In genomic region chr7:140946311-140946710, GRCm38 (mm10) we compare ENCODE assay signal across 20 mouse cellular contexts. TPM values are rescaled to one million over a fixed set of nuclear protein-coding genes. Genes with fewer than 3 reads are reported as not detected.
DNase-seq lines count a peak whose midpoint lies in the region; ATAC-seq lines count a peak whose summit lies in the region.
"Had no signal": no experiment of that assay in that cellular context is flagged by ENCODE, and none has a peak within 500 bp of the region (broad histone marks: within the 10 kb centered on the region; RNA-seq: fewer than 3 reads in every experiment).

No protein-coding gene starts in this region.

- no peak overlapping the region for H3K4me2 ChIP-seq in heart, embryonic 11.5 days
- no peak overlapping the region for H3K4me2 ChIP-seq in liver, embryonic 12.5 days
- no peak overlapping the region for H3K4me2 ChIP-seq in liver, embryonic 11.5 days
- no peak overlapping the region for H3K4me2 ChIP-seq in heart, embryonic 16.5 days (ENCODE audit: low read depth, low read length)
- H3K4me2 ChIP-seq: forebrain, embryonic 12.5 days; hindbrain, embryonic 12.5 days; midbrain, embryonic 12.5 days; neural tube, embryonic 15.5 days had no signal

- no peak for ATAC-seq in heart, embryonic 11.5 days (replicated peaks; ENCODE audit: insufficient number of reproducible peaks, low FRiP score, low TSS enrichment)
- ATAC-seq in liver, embryonic 12.5 days, result no peak
- no peak for ATAC-seq in liver, embryonic 11.5 days (replicated peaks; ENCODE audit: low FRiP score)
- no peak for ATAC-seq in heart, embryonic 16.5 days (replicated peaks; ENCODE audit: extremely low read depth, insufficient read depth, low FRiP score)
- ATAC-seq in inflammation-experienced regulatory T-cells, adult 6 months, result no peak

- H3K9me3 ChIP-seq in heart, embryonic 11.5 days (replicated peaks; ENCODE audit: control insufficient read depth, low read length), result no peaks in the 10 kb centered on the region
- no peaks in the 10 kb centered on the region for H3K9me3 ChIP-seq in liver, embryonic 12.5 days (replicated peaks)
- H3K9me3 ChIP-seq in liver, embryonic 11.5 days (ENCODE audit: control insufficient read depth, low read length), result no peaks in the 10 kb centered on the region
- no peaks in the 10 kb centered on the region for H3K9me3 ChIP-seq in heart, embryonic 16.5 days (replicated peaks; ENCODE audit: control insufficient read depth, low read length)
- H3K9me3 ChIP-seq: forebrain, embryonic 12.5 days; hindbrain, embryonic 12.5 days; limb, embryonic 10.5 days; midbrain, embryonic 12.5 days; neural tube, embryonic 15.5 days had no signal

- no peaks in the 10 kb centered on the region for H3K27me3 ChIP-seq in heart, embryonic 11.5 days (ENCODE audit: control insufficient read depth, insufficient read depth, low read length)
- no peaks in the 10 kb centered on the region for H3K27me3 ChIP-seq in liver, embryonic 12.5 days (replicated peaks)
- H3K27me3 ChIP-seq in liver, embryonic 11.5 days (replicated peaks; ENCODE audit: control insufficient read depth, insufficient read depth, low read length), result no peaks in the 10 kb centered on the region
- H3K27me3 ChIP-seq in heart, embryonic 16.5 days (ENCODE audit: control insufficient read depth, insufficient read depth, low read length), result no peaks in the 10 kb centered on the region
- H3K27me3 ChIP-seq: hindbrain, embryonic 12.5 days; midbrain, embryonic 12.5 days; neural tube, embryonic 15.5 days had no signal

- H3K36me3 ChIP-seq in heart, embryonic 11.5 days (ENCODE audit: control insufficient read depth, insufficient read depth, low read length), result no peaks in the 10 kb centered on the region
- H3K36me3 ChIP-seq in liver, embryonic 12.5 days, result peaks cover 50% of the 10 kb centered on the region
- peaks cover 7% of the 10 kb centered on the region; the same call in 1 of the 2 replicates for H3K36me3 ChIP-seq in liver, embryonic 11.5 days (ENCODE audit: control insufficient read depth, insufficient read depth, low read length)
- no peaks in the 10 kb centered on the region; the same call in 1 of the 2 replicates for H3K36me3 ChIP-seq in heart, embryonic 16.5 days (ENCODE audit: control insufficient read depth, insufficient read depth)
- H3K36me3 ChIP-seq: hindbrain, embryonic 12.5 days; midbrain, embryonic 12.5 days; neural tube, embryonic 15.5 days had no signal

- H3K4me3 ChIP-seq in heart, embryonic 11.5 days (ENCODE audit: low read depth, low read length), result no peak overlapping the region
- H3K4me3 ChIP-seq in liver, embryonic 12.5 days, result no peak overlapping the region
- H3K4me3 ChIP-seq in liver, embryonic 11.5 days (ENCODE audit: low read depth, low read length), result no peak overlapping the region
- H3K4me3 ChIP-seq in heart, embryonic 16.5 days (ENCODE audit: low read length), result no peak overlapping the region
- H3K4me3 ChIP-seq: forebrain, embryonic 12.5 days; hindbrain, embryonic 12.5 days; left cerebral cortex, adult 2 months; limb, embryonic 10.5 days; midbrain, embryonic 12.5 days; neural tube, embryonic 15.5 days had no signal

- WGBS in heart, embryonic 11.5 days (ENCODE audit: insufficient replicate concordance), result 83% methylated on average over 10 of the region's 10 CpGs
- 71% methylated on average over 10 of the region's 10 CpGs for WGBS in liver, embryonic 12.5 days (ENCODE audit: insufficient replicate concordance)
- WGBS in liver, embryonic 11.5 days, result 85% methylated on average over 10 of the region's 10 CpGs
- WGBS in heart, embryonic 16.5 days, result 85% methylated on average over 10 of the region's 10 CpGs

- intact Hi-C loops in heart, postnatal 36 days (cut with DNase I), result loop anchor here (10.0 kb wide), 1 partner anchor 518 kb away; the partner anchor contains the start of genes Cd151 and Cracr2b

- peak overlapping the region; percentile 70 for H3K27ac ChIP-seq in heart, embryonic 11.5 days (ENCODE audit: low read depth, low read length)
- 0 out of 2 replicates have a peak overlapping the region, but pooled peaks have one; percentile 28 for H3K27ac ChIP-seq in liver, embryonic 12.5 days
- H3K27ac ChIP-seq in liver, embryonic 11.5 days (ENCODE audit: low read depth, low read length), result no peak overlapping the region
- peak overlapping the region; percentile 49; the same call in 1 of the 2 replicates for H3K27ac ChIP-seq in heart, embryonic 16.5 days (ENCODE audit: low read length)
- H3K27ac ChIP-seq: forebrain, embryonic 12.5 days; hindbrain, embryonic 12.5 days; left cerebral cortex, adult 2 months; midbrain, embryonic 12.5 days; neural tube, embryonic 15.5 days had no signal

- DNase-seq in heart, postnatal 36 days, result no peak
- no peak for DNase-seq in liver, embryonic 11.5 days (ENCODE audit: low spot score)
- DNase-seq in naive thymus-derived CD4-positive, alpha-beta T cell, adult 2 months (ENCODE audit: low read depth), result peak; percentile 10
- DNase-seq: cerebellum, postnatal 10 days; kidney, postnatal 14 days; lung, adult 2 months; thymus, adult 2 months had no signal

- H3K4me1 ChIP-seq in heart, embryonic 11.5 days (ENCODE audit: control insufficient read depth, insufficient read depth, low read length), result peaks cover 6% of the 10 kb centered on the region
- H3K4me1 ChIP-seq in liver, embryonic 12.5 days, result peaks cover 61% of the 10 kb centered on the region
- peaks cover 27% of the 10 kb centered on the region for H3K4me1 ChIP-seq in liver, embryonic 11.5 days (replicated peaks; ENCODE audit: control insufficient read depth, insufficient read depth, low read length)
- H3K4me1 ChIP-seq in heart, embryonic 16.5 days (ENCODE audit: control insufficient read depth, insufficient read depth, low read length), result peaks cover 27% of the 10 kb centered on the region

- no peak overlapping the region for H3K9ac ChIP-seq in heart, embryonic 11.5 days (ENCODE audit: low read depth, low read length)
- no peak overlapping the region for H3K9ac ChIP-seq in liver, embryonic 12.5 days
- H3K9ac ChIP-seq in liver, embryonic 11.5 days (ENCODE audit: low read depth, low read length), result no peak overlapping the region
- no peak overlapping the region for H3K9ac ChIP-seq in heart, embryonic 16.5 days (ENCODE audit: low read length)
- H3K9ac ChIP-seq: forebrain, embryonic 12.5 days; hindbrain, embryonic 12.5 days; midbrain, embryonic 12.5 days; neural tube, embryonic 15.5 days had no signal

RNA-seq across cellular contexts. Expression of gene Ifitm5, which starts 3.8 kb away (rescaled TPM):
- polyA plus RNA-seq in heart, embryonic 11.5 days (2014; fragmentation: Nextera tagmentation; extraction: Ambion mirVana), result 0.34 TPM in 1 of 2 replicates, not detected in the other
- under 1 TPM in 1 of 2 experiments, not detected in 1; 0.42 TPM for total RNA-seq in heart, postnatal 36 days (2021)
- polyA plus RNA-seq in liver, embryonic 12.5 days (2016; fragmentation: Nextera tagmentation; extraction: Ambion mirVana), result 0.94 and 0.99 TPM in 2 replicates
- 0.58 and 0.60 TPM in 2 replicates for polyA plus RNA-seq in liver, embryonic 11.5 days (2014; fragmentation: Nextera tagmentation; extraction: Ambion mirVana)
- polyA plus RNA-seq in heart, embryonic 16.5 days (2015; fragmentation: Nextera tagmentation; extraction: Ambion mirVana), result 1.3 and 1.6 TPM in 2 replicates
- under 1 TPM in 1 of 3 experiments, not detected in 2; 0.46 TPM for polyA plus RNA-seq in inflammation-experienced regulatory T-cells, adult 6 months (2017; shearing (Covaris generic))
- total RNA-seq: layer of hippocampus, adult 8-10 months; left cerebral cortex, adult 2 months had no signal

RNA-seq across cellular contexts. Expression of gene Pgghg, which starts 5.1 kb away (rescaled TPM):
- 11.1 and 12.0 TPM in 2 replicates for polyA plus RNA-seq in heart, embryonic 11.5 days (2014; fragmentation: Nextera tagmentation; extraction: Ambion mirVana)
- total RNA-seq in heart, postnatal 36 days (2021), result 1 to 10 TPM; 4.4 to 4.9 TPM
- polyA plus RNA-seq in liver, embryonic 12.5 days (2016; fragmentation: Nextera tagmentation; extraction: Ambion mirVana), result 7.8 and 7.9 TPM in 2 replicates
- polyA plus RNA-seq in liver, embryonic 11.5 days (2014; fragmentation: Nextera tagmentation; extraction: Ambion mirVana), result 13.1 and 13.2 TPM in 2 replicates
- polyA plus RNA-seq in heart, embryonic 16.5 days (2015; fragmentation: Nextera tagmentation; extraction: Ambion mirVana), result 12.2 and 12.4 TPM in 2 replicates
- 10 to 100 TPM; 16.6 to 22.5 (median 18.2) TPM for polyA plus RNA-seq in inflammation-experienced regulatory T-cells, adult 6 months (2017; shearing (Covaris generic))

RNA-seq across cellular contexts. Expression of gene Gm45717, which starts 9.4 kb away (rescaled TPM):
- 0.46 TPM in 1 of 2 replicates, not detected in the other for polyA plus RNA-seq in heart, embryonic 11.5 days (2014; fragmentation: Nextera tagmentation; extraction: Ambion mirVana)
- total RNA-seq in heart, postnatal 36 days (2021), result under 1 TPM in 1 of 2 experiments, not detected in 1; 0.76 TPM
- polyA plus RNA-seq in liver, embryonic 12.5 days (2016; fragmentation: Nextera tagmentation; extraction: Ambion mirVana), result not detected in 2 replicates
- not detected in 2 replicates for polyA plus RNA-seq in liver, embryonic 11.5 days (2014; fragmentation: Nextera tagmentation; extraction: Ambion mirVana)
- 0.66 TPM in 1 of 2 replicates, not detected in the other for polyA plus RNA-seq in heart, embryonic 16.5 days (2015; fragmentation: Nextera tagmentation; extraction: Ambion mirVana)
- not detected for polyA plus RNA-seq in inflammation-experienced regulatory T-cells, adult 6 months (2017; shearing (Covaris generic))
- total RNA-seq: ES-E14; gastrocnemius, postnatal 36 days; layer of hippocampus, adult 8-10 months; left cerebral cortex, adult 2 months had no signal
- polyA plus RNA-seq: forebrain, embryonic 12.5 days; limb, embryonic 10.5 days; lung, adult 2 months; midbrain, embryonic 12.5 days; neural tube, embryonic 15.5 days; thymus, adult 2 months had no signal

RNA-seq across cellular contexts. Expression of gene Ifitm2, which starts 9.5 kb away (rescaled TPM):
- 420 and 429 TPM in 2 replicates for polyA plus RNA-seq in heart, embryonic 11.5 days (2014; fragmentation: Nextera tagmentation; extraction: Ambion mirVana)
- 100 to 1,000 TPM; 111 to 112 TPM for total RNA-seq in heart, postnatal 36 days (2021)
- polyA plus RNA-seq in liver, embryonic 12.5 days (2016; fragmentation: Nextera tagmentation; extraction: Ambion mirVana), result 355 TPM in 2 replicates
- polyA plus RNA-seq in liver, embryonic 11.5 days (2014; fragmentation: Nextera tagmentation; extraction: Ambion mirVana), result 478 and 500 TPM in 2 replicates
- 525 and 571 TPM in 2 replicates for polyA plus RNA-seq in heart, embryonic 16.5 days (2015; fragmentation: Nextera tagmentation; extraction: Ambion mirVana)
- 10 to 100 TPM; 60.0 to 93.0 (median 74.2) TPM for polyA plus RNA-seq in inflammation-experienced regulatory T-cells, adult 6 months (2017; shearing (Covaris generic))

RNA-seq across cellular contexts. Expression of gene Ifitm1, which starts 20.7 kb away (rescaled TPM):
- 4.8 and 7.6 TPM in 2 replicates for polyA plus RNA-seq in heart, embryonic 11.5 days (2014; fragmentation: Nextera tagmentation; extraction: Ambion mirVana)
- total RNA-seq in heart, postnatal 36 days (2021), result 1 to 10 TPM; 3.4 to 4.1 TPM
- 19.5 and 23.4 TPM in 2 replicates for polyA plus RNA-seq in liver, embryonic 12.5 days (2016; fragmentation: Nextera tagmentation; extraction: Ambion mirVana)
- 32.7 and 33.5 TPM in 2 replicates for polyA plus RNA-seq in liver, embryonic 11.5 days (2014; fragmentation: Nextera tagmentation; extraction: Ambion mirVana)
- polyA plus RNA-seq in heart, embryonic 16.5 days (2015; fragmentation: Nextera tagmentation; extraction: Ambion mirVana), result 24.0 and 34.8 TPM in 2 replicates
- polyA plus RNA-seq in inflammation-experienced regulatory T-cells, adult 6 months (2017; shearing (Covaris generic)), result 1 to 10 TPM in 1 of 3 experiments, under 1 TPM in 1, not detected in 1; 0.54 to 6.6 TPM
